Mouse (Mus musculus) lung, postnatal 36 days (tissue): ENCODE results near the gene Pdzd2.
A peak's percentile ranks its signal among the peaks of the same experiment; 100 is the strongest.

Experiments used
- DNase-seq: peaks from one replicate; pipeline ENCODE4 v3.0.0; 2022; ENCODE audit warnings: mixed read lengths

The Pdzd2 gene

DNA sequence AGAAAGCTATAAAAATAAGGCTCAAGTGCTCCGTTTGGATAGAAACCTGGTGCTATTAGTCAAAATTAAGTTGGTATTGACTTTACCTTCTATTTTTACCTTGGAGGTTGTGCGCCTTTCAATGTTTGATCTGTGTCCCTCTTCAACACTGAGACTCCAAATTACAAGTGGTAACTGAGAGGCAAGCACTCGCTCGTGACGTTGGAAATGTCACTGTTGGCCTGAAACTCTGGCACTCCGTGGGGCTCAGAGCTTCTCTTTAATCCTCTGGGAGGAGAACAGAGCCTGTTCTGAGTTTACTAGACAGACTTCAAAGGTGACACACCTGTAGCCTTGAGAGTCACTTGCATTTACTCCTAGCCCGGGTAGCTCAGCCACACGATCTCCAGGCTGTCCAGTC is 120.5 kb downstream of the Pdzd2 start:
- peak; percentile 28 for DNase-seq

- DNase-seq: no peak
These were observed 122.1 kb downstream of the Pdzd2 start for GRCm38 (mm10) chr15:12617651-12618050.

- DNase-seq: no peak
These were observed 122.5 kb downstream of the Pdzd2 start for GRCm38 (mm10) chr15:12617220-12617619.

- peak; percentile 35 for DNase-seq
These were observed 124.5 kb downstream of the Pdzd2 start for GRCm38 (mm10) chr15:12614944-12615878.

DNA sequence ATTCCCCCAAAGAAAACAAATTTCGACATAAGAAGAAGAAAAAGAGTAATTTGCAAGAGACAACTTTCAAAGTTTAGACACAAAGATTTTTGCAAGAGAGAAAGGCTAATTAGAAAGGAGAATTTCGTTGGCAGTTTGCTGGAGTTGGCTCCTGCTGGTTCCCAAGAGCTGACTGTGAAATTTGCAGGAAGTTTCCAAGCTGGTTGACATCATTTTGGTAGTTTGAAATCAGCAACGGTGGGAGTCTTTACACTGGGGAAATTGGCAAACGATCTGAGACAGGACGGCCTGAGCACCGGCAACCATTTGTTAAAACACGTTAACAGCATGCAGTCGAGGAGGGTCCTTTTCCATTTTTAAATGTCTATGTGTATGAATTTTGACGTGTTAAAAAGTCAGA is 125.7 kb downstream of the Pdzd2 start:
- DNase-seq: no peak

DNA sequence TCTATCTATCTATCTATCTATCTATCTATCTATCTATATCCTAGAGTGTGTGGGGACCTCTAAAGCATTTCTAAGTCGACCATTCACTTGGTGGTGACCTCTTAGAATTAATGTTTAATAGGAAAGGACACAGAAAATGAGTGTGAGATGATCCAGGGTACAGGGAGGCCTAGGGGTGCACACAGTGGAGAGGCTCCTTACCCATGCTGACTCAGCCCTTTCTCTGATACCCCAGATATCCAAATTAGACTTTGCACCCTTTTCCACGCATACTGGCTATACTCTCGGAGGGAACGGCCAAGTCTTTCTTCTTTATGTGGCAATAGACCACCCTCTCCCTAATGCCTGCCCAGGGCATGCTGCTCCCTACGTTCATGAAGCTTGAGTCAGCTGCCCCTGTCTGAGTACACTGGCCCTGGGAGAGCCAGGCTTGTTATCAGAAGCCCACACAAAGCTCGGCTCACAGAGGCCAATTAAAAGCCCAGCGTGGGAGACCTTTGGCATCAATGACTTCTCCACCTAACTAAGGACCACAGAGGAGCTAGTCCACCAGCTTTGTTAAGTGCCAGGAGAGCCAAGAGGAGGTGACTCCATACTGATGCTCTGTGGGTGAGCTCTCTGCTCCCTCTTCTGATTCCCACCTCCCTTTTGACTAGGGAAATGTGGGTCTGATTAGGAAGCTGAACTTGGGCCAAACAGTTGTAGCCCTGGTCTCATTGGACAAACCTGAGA is 126.6 kb downstream of the Pdzd2 start:
- DNase-seq: no peak

DNA sequence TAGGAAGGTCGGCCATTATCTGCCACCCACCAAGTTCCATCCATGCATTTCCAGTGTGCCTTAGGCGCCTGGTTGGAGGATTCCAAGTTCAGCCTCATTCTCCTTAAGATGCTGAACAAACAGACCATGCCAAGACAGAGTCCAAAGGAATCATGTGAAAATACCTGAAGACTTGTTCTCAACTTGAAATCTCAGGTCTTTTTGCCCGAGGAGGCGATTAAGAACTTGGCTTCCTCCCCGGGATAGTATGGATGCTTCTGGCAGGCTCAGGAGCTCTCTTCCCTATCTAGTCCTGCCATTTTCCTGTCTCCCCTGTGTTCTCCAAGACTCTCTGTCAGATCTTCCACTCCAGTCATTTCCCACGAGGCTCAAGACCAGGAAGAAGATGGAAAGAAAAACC is 131.6 kb downstream of the Pdzd2 start:
- DNase-seq: no peak

GRCm38 (mm10) chr15:12606306-12606705 is 133.4 kb downstream of the Pdzd2 start:
- DNase-seq: no peak

- DNase-seq: no peak
These were observed 134.3 kb downstream of the Pdzd2 start for GRCm38 (mm10) chr15:12605239-12605993.

GRCm38 (mm10) chr15:12603674-12604073 is 136.1 kb downstream of the Pdzd2 start:
- no peak for DNase-seq

DNA sequence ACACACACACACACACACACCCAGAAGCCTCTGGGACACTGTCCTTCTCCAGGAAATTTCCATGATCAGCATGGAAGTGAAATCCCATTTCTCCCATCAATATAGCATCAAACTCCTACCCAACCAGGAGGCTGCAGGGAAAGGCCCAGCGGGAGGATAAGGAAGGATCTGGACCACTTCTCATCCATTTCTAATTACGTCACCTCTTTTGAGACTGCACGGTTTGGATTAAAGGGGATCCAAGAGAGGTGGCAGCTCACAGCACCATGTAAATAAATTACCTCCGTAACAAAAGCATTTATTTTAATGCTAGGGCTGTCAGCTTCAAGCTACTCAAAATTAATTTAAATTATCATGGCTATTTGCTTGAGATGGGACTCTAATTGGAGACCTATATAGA is 146.6 kb downstream of the Pdzd2 start:
- no peak for DNase-seq

GRCm38 (mm10) chr15:12592628-12593027 is 147.1 kb downstream of the Pdzd2 start:
- DNase-seq: no peak

GRCm38 (mm10) chr15:12588661-12589060 is 151.1 kb downstream of the Pdzd2 start:
- DNase-seq: no peak

DNA sequence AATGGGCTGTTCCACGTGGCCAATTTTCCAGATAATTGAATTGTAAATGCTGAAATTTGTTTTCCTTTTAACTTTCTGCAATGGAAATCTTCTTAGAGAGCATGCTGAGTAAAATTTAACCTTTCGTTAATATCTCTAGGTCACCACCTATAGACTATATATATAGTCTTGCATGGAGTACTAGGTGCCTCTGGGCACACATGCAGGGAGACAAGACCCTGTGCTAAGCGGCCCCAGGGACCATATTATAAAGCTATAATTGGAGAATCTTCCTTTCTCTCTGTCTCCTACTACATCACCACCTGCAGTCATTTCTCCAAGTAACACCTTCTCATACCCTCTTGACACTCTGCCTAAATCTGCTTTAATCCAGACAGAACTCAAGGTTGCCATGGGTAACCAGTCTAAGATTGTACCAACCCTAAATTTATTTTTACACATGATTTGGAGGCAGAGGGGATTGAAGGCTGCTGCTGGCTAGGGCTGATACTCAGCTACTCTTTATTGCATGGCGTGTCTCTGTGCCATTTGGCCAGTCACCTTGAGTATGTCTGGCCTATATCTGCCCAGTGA is 152.8 kb downstream of the Pdzd2 start:
- no peak for DNase-seq

DNA sequence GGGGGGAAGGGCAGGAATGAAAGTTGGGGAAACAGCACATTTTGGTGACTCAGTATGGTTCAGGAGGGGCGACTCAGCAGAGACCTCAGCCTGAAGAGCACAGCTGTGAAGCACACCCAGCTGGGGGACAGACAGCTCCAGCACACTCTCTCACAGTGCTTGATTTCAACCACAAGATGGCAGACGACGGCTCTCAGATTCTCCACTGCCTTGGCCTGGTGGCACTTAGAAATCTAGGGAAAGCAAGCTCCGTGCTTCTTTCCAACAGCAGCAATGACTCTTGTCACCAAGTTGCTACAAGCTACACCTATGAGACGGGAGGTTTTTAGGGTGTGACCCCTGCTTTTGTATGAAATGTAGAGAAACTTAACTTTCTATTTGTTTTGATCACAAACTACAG is 153.6 kb downstream of the Pdzd2 start:
- DNase-seq: peak; percentile 84

GRCm38 (mm10) chr15:12583051-12583450 is 156.7 kb downstream of the Pdzd2 start:
- DNase-seq: no peak

GRCm38 (mm10) chr15:12582471-12582870 is 157.3 kb downstream of the Pdzd2 start:
- DNase-seq: no peak

DNA sequence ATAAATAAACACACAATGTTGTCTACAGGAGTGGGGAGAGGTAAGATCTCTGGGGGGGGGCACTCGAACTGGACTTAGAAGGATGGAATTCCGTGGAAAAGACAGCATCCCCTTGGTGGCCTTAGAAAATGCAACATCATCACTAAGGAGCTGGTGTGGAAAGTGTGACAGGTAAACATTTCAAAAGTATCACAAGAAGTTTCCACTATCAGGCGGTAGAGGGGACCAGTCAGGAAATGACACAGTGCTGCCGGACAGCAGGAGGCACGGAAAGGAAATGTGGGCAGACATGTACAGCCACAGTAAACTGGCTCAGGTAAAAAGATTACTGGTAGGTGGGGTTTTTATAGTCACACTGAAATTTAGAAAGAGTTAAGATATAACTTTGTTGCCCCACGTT is 160.5 kb downstream of the Pdzd2 start:
- no peak for DNase-seq

GRCm38 (mm10) chr15:12578276-12578675 is 161.4 kb downstream of the Pdzd2 start:
- DNase-seq: peak; percentile 72

- DNase-seq: no peak
These were observed 162.0 kb downstream of the Pdzd2 start for GRCm38 (mm10) chr15:12577715-12578114.

DNA sequence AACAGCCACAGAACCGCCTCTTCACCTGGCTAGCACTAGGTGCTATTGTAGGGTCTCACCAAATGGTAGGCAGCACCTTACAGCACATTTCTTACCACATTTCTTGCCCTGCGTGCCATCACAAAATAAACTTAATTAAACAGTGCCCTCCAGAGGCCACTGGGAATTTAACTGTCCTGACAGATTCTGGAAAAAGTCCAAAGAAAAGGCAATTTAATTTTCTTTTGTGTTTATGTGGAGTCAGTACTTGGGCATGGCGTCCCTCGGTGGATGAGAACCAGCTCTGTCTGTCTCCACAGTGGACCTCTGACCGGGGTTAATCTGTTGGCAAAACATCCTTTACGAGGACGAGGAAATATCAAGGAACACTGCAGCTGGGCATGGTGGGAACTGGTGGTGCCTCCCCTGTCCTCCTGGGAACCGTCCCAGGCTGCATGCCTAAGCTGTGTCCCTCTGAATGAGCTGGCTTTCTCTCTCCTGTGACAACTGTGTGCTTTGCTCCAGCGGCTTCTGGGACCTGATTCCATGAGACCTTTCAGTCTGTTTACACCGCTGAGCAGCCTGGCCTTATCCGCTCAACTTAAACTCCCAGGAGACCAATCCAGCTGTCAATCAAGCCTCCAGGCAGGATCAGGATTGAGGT is 162.5 kb downstream of the Pdzd2 start:
- peak; percentile 81 for DNase-seq

- DNase-seq: no peak
These were observed 166.1 kb downstream of the Pdzd2 start for GRCm38 (mm10) chr15:12573621-12574020.
